Mouse (Mus musculus) lung, adult 2 months (tissue): ENCODE data around the gene Shank2.

Source experiments
- CTCF ChIP-seq: fragments of 200-500 bp; IDR thresholded peaks from 2 replicates; pipeline ENCODE4 v1.5.1; 2011; ENCODE audit warnings: mild to moderate bottlenecking, low read length, control low read depth; ENCODE audit not compliant: insufficient read depth
- POLR2A ChIP-seq: fragments of 200-500 bp; IDR thresholded peaks from 2 replicates; pipeline ENCODE4 v1.6.1; 2011; ENCODE audit warnings: low read depth, mild to moderate bottlenecking, control low read depth, low read length, borderline replicate concordance; ENCODE audit errors: extremely low read depth

DNA sequence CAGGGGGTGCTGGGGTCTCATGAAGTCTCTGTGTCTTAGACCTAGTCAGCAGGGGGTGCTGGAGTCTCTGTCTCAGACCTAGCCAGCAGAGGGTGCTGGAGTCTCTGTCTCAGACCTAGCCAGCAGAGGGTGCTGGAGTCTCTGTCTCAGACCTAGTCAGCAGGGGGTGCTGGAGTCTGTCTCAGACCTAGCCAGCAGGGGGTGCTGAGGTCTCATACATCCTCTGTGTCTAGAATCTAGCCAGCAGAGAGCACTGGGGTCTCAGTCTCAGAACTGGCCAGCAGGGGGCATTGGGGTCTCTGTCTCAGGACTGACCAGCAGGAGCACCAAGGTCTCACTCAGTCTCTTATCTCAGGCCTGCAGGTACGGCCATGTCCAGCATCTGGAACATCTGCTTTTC is 79.7 kb downstream of the Shank2 start:
- TF ChIP-seq CTCF = peak; percentile 22
- TF ChIP-seq POLR2A = no peak
